Mouse (Mus musculus): Measurements from ENCODE around the gene Arpc4. TPM values are rescaled to one million over a fixed set of nuclear protein-coding genes. Genes with fewer than 3 reads are reported as not detected.

Gene Arpc4
- total and polyA plus RNA-seq, 2 experiments from 2014 or later: 219 to 564 TPM

- TF ChIP-seq CTCF (IDR thresholded peaks at IDR 0.05; ENCODE audit: low read depth): no peak
- DNase-seq: no peak
- no peak overlapping the region for H3K27ac ChIP-seq (ENCODE audit: low read depth, low read length)
- no peaks in the 10 kb centered on the region for H3K4me1 ChIP-seq (ENCODE audit: insufficient read depth)
- ATAC-seq: no peak
- no peak overlapping the region for H3K4me2 ChIP-seq (ENCODE audit: low read depth)
- no peaks in the 10 kb centered on the region for H3K27me3 ChIP-seq (ENCODE audit: insufficient read depth, low read length)
- no peak overlapping the region for H3K4me3 ChIP-seq (ENCODE audit: low read depth, low read length)
- WGBS: 56% methylated on average over 3 of the region's 3 CpGs
- H3K36me3 ChIP-seq (ENCODE audit: insufficient read depth): no peaks in the 10 kb centered on the region
- H3K9ac ChIP-seq: no peak overlapping the region
- H3K9me3 ChIP-seq (ENCODE audit: low read length): no peaks in the 10 kb centered on the region
Measured at GRCm38 (mm10) chr6:113430846-113431245, 52.9 kb downstream of the Arpc4 start.

GRCm38 (mm10) chr6:113431801-113432200 lies 53.9 kb downstream of the Arpc4 start:
- Histone ChIP-seq H3K4me1 (ENCODE audit: insufficient read depth) (no peaks in the 10 kb centered on the region), H3K27ac (ENCODE audit: low read depth, low read length) (no peak overlapping the region), H3K36me3 (ENCODE audit: insufficient read depth) (no peaks in the 10 kb centered on the region), H3K9me3 (ENCODE audit: low read length) (no peaks in the 10 kb centered on the region), H3K9ac (no peak overlapping the region), H3K4me2 (ENCODE audit: low read depth) (no peak overlapping the region), H3K27me3 (ENCODE audit: insufficient read depth, low read length) (no peaks in the 10 kb centered on the region), H3K4me3 (ENCODE audit: low read depth, low read length) (no peak overlapping the region)
- DNase-seq (no peak), ATAC-seq (no peak)
- 56% methylated on average over 3 of the region's 3 CpGs for WGBS
- no peak for TF ChIP-seq CTCF (IDR thresholded peaks at IDR 0.05; ENCODE audit: low read depth)

- H3K9me3 ChIP-seq (ENCODE audit: low read length): no peaks in the 10 kb centered on the region
- DNase-seq: no peak
- H3K4me3 ChIP-seq (ENCODE audit: low read depth, low read length): no peak overlapping the region
- no peak overlapping the region for H3K9ac ChIP-seq
- no peak overlapping the region for H3K27ac ChIP-seq (ENCODE audit: low read depth, low read length)
- H3K4me1 ChIP-seq (ENCODE audit: insufficient read depth): no peaks in the 10 kb centered on the region
- no peaks in the 10 kb centered on the region for H3K27me3 ChIP-seq (ENCODE audit: insufficient read depth, low read length)
- no peak overlapping the region for H3K4me2 ChIP-seq (ENCODE audit: low read depth)
- no peak for ATAC-seq
- H3K36me3 ChIP-seq (ENCODE audit: insufficient read depth): no peaks in the 10 kb centered on the region
- 68% methylated on average over 3 of the region's 3 CpGs for WGBS
- TF ChIP-seq CTCF (IDR thresholded peaks at IDR 0.05; ENCODE audit: low read depth): no peak
Measured at GRCm38 (mm10) chr6:113433661-113434060, 55.7 kb downstream of the Arpc4 start.

GRCm38 (mm10) chr6:113434691-113435090 lies 56.8 kb downstream of the Arpc4 start:
- Histone ChIP-seq H3K9ac (no peak overlapping the region), H3K27me3 (ENCODE audit: insufficient read depth, low read length) (no peaks in the 10 kb centered on the region), H3K36me3 (ENCODE audit: insufficient read depth) (no peaks in the 10 kb centered on the region), H3K9me3 (ENCODE audit: low read length) (no peaks in the 10 kb centered on the region), H3K4me2 (ENCODE audit: low read depth) (no peak overlapping the region), H3K4me1 (ENCODE audit: insufficient read depth) (no peaks in the 10 kb centered on the region), H3K4me3 (ENCODE audit: low read depth, low read length) (no peak overlapping the region), H3K27ac (ENCODE audit: low read depth, low read length) (no peak overlapping the region)
- DNase-seq (no peak), ATAC-seq (no peak)
- WGBS: 82% methylated on average over 7 of the region's 7 CpGs
- TF ChIP-seq CTCF (IDR thresholded peaks at IDR 0.05; ENCODE audit: low read depth): no peak

- DNase-seq: no peak
- Histone ChIP-seq H3K9ac (no peak within 1 kb of the TSS), H3K27ac (ENCODE audit: low read depth, low read length) (no peak within 1 kb of the TSS), H3K4me2 (ENCODE audit: low read depth) (no peak within 1 kb of the TSS), H3K9me3 (ENCODE audit: low read length) (no peaks in the 10 kb centered on the region), H3K4me3 (ENCODE audit: low read depth, low read length) (no peak within 1 kb of the TSS), H3K27me3 (ENCODE audit: insufficient read depth, low read length) (no peaks in the 10 kb centered on the region), H3K36me3 (ENCODE audit: insufficient read depth) (no peaks in the 10 kb centered on the region), H3K4me1 (ENCODE audit: insufficient read depth) (no peaks in the 10 kb centered on the region)
- no peak for ATAC-seq
- 77% methylated on average over 9 of the region's 9 CpGs for WGBS
- no peak for TF ChIP-seq CTCF (IDR thresholded peaks at IDR 0.05; ENCODE audit: low read depth)
Measured at GRCm38 (mm10) chr6:113435664-113436205, 57.8 kb downstream of the Arpc4 start, which contains the start of gene Cidec. Gene Cidec (minus strand): TSS chr6:113435760.

GRCm38 (mm10) chr6:113437135-113437534 lies 59.2 kb downstream of the Arpc4 start:
- H3K27me3 ChIP-seq (ENCODE audit: insufficient read depth, low read length): no peaks in the 10 kb centered on the region
- H3K27ac ChIP-seq (ENCODE audit: low read depth, low read length): no peak overlapping the region
- WGBS: 75% methylated on average over 12 of the region's 12 CpGs
- DNase-seq (no peak), ATAC-seq (no peak)
- H3K4me2 ChIP-seq (ENCODE audit: low read depth): no peak overlapping the region
- H3K9ac ChIP-seq: no peak overlapping the region
- no peaks in the 10 kb centered on the region for H3K9me3 ChIP-seq (ENCODE audit: low read length)
- no peaks in the 10 kb centered on the region for H3K36me3 ChIP-seq (ENCODE audit: insufficient read depth)
- no peak for TF ChIP-seq CTCF (IDR thresholded peaks at IDR 0.05; ENCODE audit: low read depth)
- no peaks in the 10 kb centered on the region for H3K4me1 ChIP-seq (ENCODE audit: insufficient read depth)
- H3K4me3 ChIP-seq (ENCODE audit: low read depth, low read length): no peak overlapping the region

- no peaks in the 10 kb centered on the region for H3K27me3 ChIP-seq (ENCODE audit: insufficient read depth, low read length)
- no peak overlapping the region for H3K4me3 ChIP-seq (ENCODE audit: low read depth, low read length)
- DNase-seq (no peak), ATAC-seq (no peak)
- no peaks in the 10 kb centered on the region for H3K9me3 ChIP-seq (ENCODE audit: low read length)
- no peak overlapping the region for H3K9ac ChIP-seq
- no peak overlapping the region for H3K27ac ChIP-seq (ENCODE audit: low read depth, low read length)
- H3K36me3 ChIP-seq (ENCODE audit: insufficient read depth): no peaks in the 10 kb centered on the region
- no peak overlapping the region for H3K4me2 ChIP-seq (ENCODE audit: low read depth)
- H3K4me1 ChIP-seq (ENCODE audit: insufficient read depth): peaks cover 4% of the 10 kb centered on the region
- no peak for TF ChIP-seq CTCF (IDR thresholded peaks at IDR 0.05; ENCODE audit: low read depth)
- WGBS: 65% methylated on average over 12 of the region's 12 CpGs
Measured at GRCm38 (mm10) chr6:113438721-113439430, 61.0 kb downstream of the Arpc4 start.

Small RNA genes within 50 kb of the gene (microRNA-seq; reads per million reads assigned to microRNA genes)
- gene Gm24387: 0 reads per million in 2 experiments

Other genes with a start within 250 kb of the Arpc4 start
- gene Lhfpl4, start 182.7 kb upstream of the Arpc4 start, total RNA-seq (2014; rRNA removed): 49.6 and 64.1 TPM in 2 replicates
- gene Lhfpl4, start 182.7 kb upstream of the Arpc4 start, polyA plus RNA-seq (2015; fragmentation: Nextera tagmentation; extraction: Ambion mirVana): 26.7 and 53.5 TPM in 2 replicates
- gene Mtmr14, start 140.3 kb upstream of the Arpc4 start, total RNA-seq (2014; rRNA removed): 41.0 and 42.9 TPM in 2 replicates
- gene Mtmr14, start 140.3 kb upstream of the Arpc4 start, polyA plus RNA-seq (2015; fragmentation: Nextera tagmentation; extraction: Ambion mirVana): 34.1 and 35.0 TPM in 2 replicates
- 0.54 and 4.0 TPM in 2 replicates for gene Cpne9, start 95.8 kb upstream of the Arpc4 start, total RNA-seq (2014; rRNA removed)
- 1.9 and 4.1 TPM in 2 replicates for gene Cpne9, start 95.8 kb upstream of the Arpc4 start, polyA plus RNA-seq (2015; fragmentation: Nextera tagmentation; extraction: Ambion mirVana)
- gene Brpf1, start 71.0 kb upstream of the Arpc4 start, total RNA-seq (2014; rRNA removed): 27.5 and 30.7 TPM in 2 replicates
- gene Brpf1, start 71.0 kb upstream of the Arpc4 start, polyA plus RNA-seq (2015; fragmentation: Nextera tagmentation; extraction: Ambion mirVana): 9.8 and 10.9 TPM in 2 replicates
- gene Ogg1, start 51.1 kb upstream of the Arpc4 start, total RNA-seq (2014; rRNA removed): 11.9 and 13.5 TPM in 2 replicates
- gene Ogg1, start 51.1 kb upstream of the Arpc4 start, polyA plus RNA-seq (2015; fragmentation: Nextera tagmentation; extraction: Ambion mirVana): 10.1 and 10.5 TPM in 2 replicates
- gene Camk1, start 34.1 kb upstream of the Arpc4 start, total RNA-seq (2014; rRNA removed): 119 and 131 TPM in 2 replicates
- 107 and 118 TPM in 2 replicates for gene Camk1, start 34.1 kb upstream of the Arpc4 start, polyA plus RNA-seq (2015; fragmentation: Nextera tagmentation; extraction: Ambion mirVana)
- 28.5 and 34.7 TPM in 2 replicates for gene Tada3, start 232 bp upstream of the Arpc4 start, total RNA-seq (2014; rRNA removed)
- 69.1 and 84.4 TPM in 2 replicates for gene Tada3, start 232 bp upstream of the Arpc4 start, polyA plus RNA-seq (2015; fragmentation: Nextera tagmentation; extraction: Ambion mirVana)
- 12.9 and 14.0 TPM in 2 replicates for gene Ttll3, start 11.1 kb downstream of the Arpc4 start, total RNA-seq (2014; rRNA removed)
- gene Ttll3, start 11.1 kb downstream of the Arpc4 start, polyA plus RNA-seq (2015; fragmentation: Nextera tagmentation; extraction: Ambion mirVana): 4.7 and 8.9 TPM in 2 replicates
- 20.5 and 23.5 TPM in 2 replicates for gene Rpusd3, start 41.2 kb downstream of the Arpc4 start, total RNA-seq (2014; rRNA removed)
- 16.9 and 20.4 TPM in 2 replicates for gene Rpusd3, start 41.2 kb downstream of the Arpc4 start, polyA plus RNA-seq (2015; fragmentation: Nextera tagmentation; extraction: Ambion mirVana)
- not detected in 2 replicates for gene Cidec, start 57.6 kb downstream of the Arpc4 start, total RNA-seq (2014; rRNA removed)
- gene Cidec, start 57.6 kb downstream of the Arpc4 start, polyA plus RNA-seq (2015; fragmentation: Nextera tagmentation; extraction: Ambion mirVana): not detected in 2 replicates
- 37.7 and 43.6 TPM in 2 replicates for gene Jagn1, start 64.5 kb downstream of the Arpc4 start, total RNA-seq (2014; rRNA removed)
- 61.3 and 81.8 TPM in 2 replicates for gene Jagn1, start 64.5 kb downstream of the Arpc4 start, polyA plus RNA-seq (2015; fragmentation: Nextera tagmentation; extraction: Ambion mirVana)
- gene Il17re, start 80.4 kb downstream of the Arpc4 start, total RNA-seq (2014; rRNA removed): not detected in 2 replicates
- 0.14 and 0.28 TPM in 2 replicates for gene Il17re, start 80.4 kb downstream of the Arpc4 start, polyA plus RNA-seq (2015; fragmentation: Nextera tagmentation; extraction: Ambion mirVana)
- 3.2 and 3.8 TPM in 2 replicates for gene Il17rc, start 93.3 kb downstream of the Arpc4 start, total RNA-seq (2014; rRNA removed)
- 4.3 and 4.8 TPM in 2 replicates for gene Il17rc, start 93.3 kb downstream of the Arpc4 start, polyA plus RNA-seq (2015; fragmentation: Nextera tagmentation; extraction: Ambion mirVana)
- gene Creld1, start 105.2 kb downstream of the Arpc4 start, total RNA-seq (2014; rRNA removed): 34.0 and 39.5 TPM in 2 replicates
- gene Creld1, start 105.2 kb downstream of the Arpc4 start, polyA plus RNA-seq (2015; fragmentation: Nextera tagmentation; extraction: Ambion mirVana): 45.5 and 52.7 TPM in 2 replicates
- gene Prrt3, start 123.8 kb downstream of the Arpc4 start, total RNA-seq (2014; rRNA removed): 17.1 and 18.0 TPM in 2 replicates
- gene Prrt3, start 123.8 kb downstream of the Arpc4 start, polyA plus RNA-seq (2015; fragmentation: Nextera tagmentation; extraction: Ambion mirVana): 9.6 and 13.5 TPM in 2 replicates
- 80.4 and 91.8 TPM in 2 replicates for gene Emc3, start 153.5 kb downstream of the Arpc4 start, total RNA-seq (2014; rRNA removed)
- 118 TPM in 2 replicates for gene Emc3, start 153.5 kb downstream of the Arpc4 start, polyA plus RNA-seq (2015; fragmentation: Nextera tagmentation; extraction: Ambion mirVana)
- 2.2 and 4.4 TPM in 2 replicates for gene Fancd2, start 153.6 kb downstream of the Arpc4 start, total RNA-seq (2014; rRNA removed)
- 1.3 and 1.6 TPM in 2 replicates for gene Fancd2, start 153.6 kb downstream of the Arpc4 start, polyA plus RNA-seq (2015; fragmentation: Nextera tagmentation; extraction: Ambion mirVana)
- not detected in 2 replicates for gene Fancd2os, start 222.6 kb downstream of the Arpc4 start, total RNA-seq (2014; rRNA removed)
- gene Fancd2os, start 222.6 kb downstream of the Arpc4 start, polyA plus RNA-seq (2015; fragmentation: Nextera tagmentation; extraction: Ambion mirVana): not detected in 2 replicates
- 217 and 235 TPM in 2 replicates for gene Brk1, start 226.7 kb downstream of the Arpc4 start, total RNA-seq (2014; rRNA removed)
- 306 and 340 TPM in 2 replicates for gene Brk1, start 226.7 kb downstream of the Arpc4 start, polyA plus RNA-seq (2015; fragmentation: Nextera tagmentation; extraction: Ambion mirVana)
- 92.7 and 94.1 TPM in 2 replicates for gene Vhl, start 245.8 kb downstream of the Arpc4 start, total RNA-seq (2014; rRNA removed)
- 71.6 and 76.5 TPM in 2 replicates for gene Vhl, start 245.8 kb downstream of the Arpc4 start, polyA plus RNA-seq (2015; fragmentation: Nextera tagmentation; extraction: Ambion mirVana)